Mouse (Mus musculus): ENCODE data around the gene Sipa1l1. TPM values are rescaled to one million over a fixed set of nuclear protein-coding genes. Genes with fewer than 3 reads are reported as not detected.
A peak's percentile ranks its signal among the peaks of the same experiment; 100 is the strongest.

Gene Sipa1l1
- total and polyA plus RNA-seq, 3 experiments, result 13.6 to 36.7 (median 23.6) TPM

- peaks cover 19 to 79% of the 10 kb centered on the region in 2 experiments for H3K36me3 ChIP-seq (replicated peaks in 1 of 2; ENCODE audit: control insufficient read depth in 1 of 2, insufficient read depth in 1 of 2, low read length in 1 of 2)
- DNase-seq (ENCODE audit: extremely low read depth), result no peak
- H3K4me1 ChIP-seq (ENCODE audit: control insufficient read depth in 1 of 2, insufficient read depth in 2 of 2), result peaks cover 14 to 52% of the 10 kb centered on the region in 2 experiments
- TF ChIP-seq SMC3 (IDR thresholded peaks at IDR 0.05; ENCODE audit: low read depth, low read length), result no peak
- TF ChIP-seq E2F4 (IDR thresholded peaks at IDR 0.05; ENCODE audit: insufficient replicate concordance, low read depth, low read length), result no peak
- no peak for TF ChIP-seq CHD2 (IDR thresholded peaks at IDR 0.05; ENCODE audit: low read length)
- no peak for TF ChIP-seq KAT2A (IDR thresholded peaks at IDR 0.05; ENCODE audit: insufficient replicate concordance, low read length)
- TF ChIP-seq CTCF (conservative IDR thresholded peaks at IDR 0.05 in 1 of 2, IDR thresholded peaks at IDR 0.05 in 1 of 2; ENCODE audit: low read depth in 2 of 2, low read length in 2 of 2), result no peak
- TF ChIP-seq MAFK (IDR thresholded peaks at IDR 0.05; ENCODE audit: insufficient replicate concordance, low read length), result no peak
- no peak for TF ChIP-seq POLR2A (IDR thresholded peaks at IDR 0.05; ENCODE audit: low read depth, low read length)
- no peak for TF ChIP-seq TCF12 (IDR thresholded peaks at IDR 0.05; ENCODE audit: low read depth, low read length)
- no peak for TF ChIP-seq TBP (conservative IDR thresholded peaks at IDR 0.05; ENCODE audit: low read depth, low read length)
- no peak overlapping the region for H3K27ac ChIP-seq (ENCODE audit: insufficient read depth, low read depth)
- in situ Hi-C loops (cut with MboI; ENCODE audit: low pct_ligation_motif_present, low pct_unique_long_range_greater_than_20kb, low sequenced_read_pairs) (no loop called here), dilution Hi-C loops (cut with MboI; ENCODE audit: extremely low pct_ligation_motif_present, extremely low pct_unique_long_range_greater_than_20kb, low sequenced_read_pairs) (no loop called here)
- H3K27me3 ChIP-seq (replicated peaks), result no peaks in the 10 kb centered on the region
- H3K4me3 ChIP-seq (replicated peaks in 1 of 3; ENCODE audit: low read depth in 2 of 3, low read length in 2 of 3, poor library complexity in 1 of 3), result no peak overlapping the region
- no peaks in the 10 kb centered on the region for H3K79me2 ChIP-seq (replicated peaks; ENCODE audit: control insufficient read depth, extremely low read depth, insufficient read depth, poor library complexity, severe bottlenecking)
- no peaks in the 10 kb centered on the region for H3K9me3 ChIP-seq (replicated peaks; ENCODE audit: low read length)
- no peak overlapping the region for H3K9ac ChIP-seq (ENCODE audit: insufficient read depth, low read depth)
- no peak overlapping the region for H3K4me2 ChIP-seq (ENCODE audit: insufficient read depth, low read depth, poor library complexity, severe bottlenecking)
Observed at GRCm38 (mm10) chr12:82400783-82401182, 231.7 kb downstream of the Sipa1l1 start.

- dilution Hi-C loops (cut with MboI; ENCODE audit: extremely low pct_ligation_motif_present, extremely low pct_unique_long_range_greater_than_20kb, low sequenced_read_pairs) (no loop called here), in situ Hi-C loops (cut with MboI; ENCODE audit: low pct_ligation_motif_present, low pct_unique_long_range_greater_than_20kb, low sequenced_read_pairs) (no loop called here)
- no peak overlapping the region for H3K27ac ChIP-seq (ENCODE audit: insufficient read depth, low read depth)
- H3K9me3 ChIP-seq (replicated peaks; ENCODE audit: low read length), result no peaks in the 10 kb centered on the region
- peak; percentile 27 for TF ChIP-seq SMC3 (IDR thresholded peaks at IDR 0.05; ENCODE audit: low read depth, low read length)
- no peak for TF ChIP-seq UBTF (IDR thresholded peaks at IDR 0.05; ENCODE audit: low read depth, low read length)
- peak; percentile 48 for TF ChIP-seq RAD21 (IDR thresholded peaks at IDR 0.05; ENCODE audit: low read depth, low read length)
- TF ChIP-seq MXI1 (IDR thresholded peaks at IDR 0.05; ENCODE audit: low read depth, low read length), result no peak
- peak in 1 of 2 experiments; percentile 45; a peak in 2 of 4 replicates for TF ChIP-seq CTCF (conservative IDR thresholded peaks at IDR 0.05 in 1 of 2, IDR thresholded peaks at IDR 0.05 in 1 of 2; ENCODE audit: low read depth in 2 of 2, low read length in 2 of 2)
- TF ChIP-seq ZKSCAN1 (IDR thresholded peaks at IDR 0.05; ENCODE audit: borderline replicate concordance, low read depth, low read length), result no peak
- H3K36me3 ChIP-seq (replicated peaks in 1 of 2; ENCODE audit: control insufficient read depth in 1 of 2, insufficient read depth in 1 of 2, low read length in 1 of 2), result peaks cover 17 to 80% of the 10 kb centered on the region in 2 experiments
- H3K4me2 ChIP-seq (ENCODE audit: insufficient read depth, low read depth, poor library complexity, severe bottlenecking), result no peak overlapping the region
- peaks cover 10 to 45% of the 10 kb centered on the region in 2 experiments for H3K4me1 ChIP-seq (ENCODE audit: control insufficient read depth in 1 of 2, insufficient read depth in 2 of 2)
- H3K4me3 ChIP-seq (replicated peaks in 1 of 3; ENCODE audit: low read depth in 2 of 3, low read length in 2 of 3, poor library complexity in 1 of 3), result no peak overlapping the region
- no peaks in the 10 kb centered on the region for H3K27me3 ChIP-seq (replicated peaks)
- no peak overlapping the region for H3K9ac ChIP-seq (ENCODE audit: insufficient read depth, low read depth)
- no peak for DNase-seq (ENCODE audit: extremely low read depth)
- H3K79me2 ChIP-seq (replicated peaks; ENCODE audit: control insufficient read depth, extremely low read depth, insufficient read depth, poor library complexity, severe bottlenecking), result no peaks in the 10 kb centered on the region
Observed at GRCm38 (mm10) chr12:82401440-82401839, 232.3 kb downstream of the Sipa1l1 start.

- Histone ChIP-seq H3K79me2 (replicated peaks; ENCODE audit: control insufficient read depth, extremely low read depth, insufficient read depth, poor library complexity, severe bottlenecking) (no peaks in the 10 kb centered on the region), H3K9me3 (replicated peaks; ENCODE audit: low read length) (no peaks in the 10 kb centered on the region), H3K4me2 (ENCODE audit: insufficient read depth, low read depth, poor library complexity, severe bottlenecking) (no peak overlapping the region), H3K27ac (ENCODE audit: insufficient read depth, low read depth) (no peak overlapping the region), H3K36me3 (replicated peaks in 1 of 2; ENCODE audit: control insufficient read depth in 1 of 2, insufficient read depth in 1 of 2, low read length in 1 of 2) (peaks cover 9 to 74% of the 10 kb centered on the region in 2 experiments), H3K9ac (ENCODE audit: insufficient read depth, low read depth) (no peak overlapping the region), H3K27me3 (replicated peaks) (no peaks in the 10 kb centered on the region), H3K4me3 (replicated peaks in 1 of 3; ENCODE audit: low read depth in 2 of 3, low read length in 2 of 3, poor library complexity in 1 of 3) (no peak overlapping the region), H3K4me1 (ENCODE audit: control insufficient read depth in 1 of 2, insufficient read depth in 2 of 2) (peaks cover 4 to 34% of the 10 kb centered on the region in 2 experiments)
- dilution Hi-C loops (cut with MboI; ENCODE audit: extremely low pct_ligation_motif_present, extremely low pct_unique_long_range_greater_than_20kb, low sequenced_read_pairs) (no loop called here), in situ Hi-C loops (cut with MboI; ENCODE audit: low pct_ligation_motif_present, low pct_unique_long_range_greater_than_20kb, low sequenced_read_pairs) (no loop called here)
- TF ChIP-seq RAD21 (IDR thresholded peaks at IDR 0.05; ENCODE audit: low read depth, low read length) (no peak), MXI1 (IDR thresholded peaks at IDR 0.05; ENCODE audit: low read depth, low read length) (no peak), GABPA (IDR thresholded peaks at IDR 0.05; ENCODE audit: insufficient replicate concordance, low read depth, low read length) (no peak), CHD1 (IDR thresholded peaks at IDR 0.05; ENCODE audit: low read depth, low read length) (no peak), MAX (IDR thresholded peaks at IDR 0.05; ENCODE audit: low read length) (no peak), USF2 (conservative IDR thresholded peaks at IDR 0.05; ENCODE audit: low read depth, low read length) (no peak), PAX5 (IDR thresholded peaks at IDR 0.05; ENCODE audit: low read length) (no peak), ETS1 (conservative IDR thresholded peaks at IDR 0.05; ENCODE audit: low read depth, low read length) (no peak), ZC3H11A (IDR thresholded peaks at IDR 0.05; ENCODE audit: low read depth, low read length) (no peak), SIN3A (IDR thresholded peaks at IDR 0.05; ENCODE audit: low read length) (no peak), UBTF (IDR thresholded peaks at IDR 0.05; ENCODE audit: low read depth, low read length) (no peak), MYC (IDR thresholded peaks at IDR 0.05; ENCODE audit: low read depth, low read length) (no peak), ZKSCAN1 (IDR thresholded peaks at IDR 0.05; ENCODE audit: borderline replicate concordance, low read depth, low read length) (no peak), KAT2A (IDR thresholded peaks at IDR 0.05; ENCODE audit: insufficient replicate concordance, low read length) (no peak), ELF1 (IDR thresholded peaks at IDR 0.05; ENCODE audit: low read depth, low read length) (no peak)
- DNase-seq (ENCODE audit: extremely low read depth), result no peak
Observed at GRCm38 (mm10) chr12:82402635-82403034, 233.5 kb downstream of the Sipa1l1 start.
